Mouse (Mus musculus) cerebellum, adult 2 months (tissue): ENCODE results near the gene Wars.

ENCODE experiments used
- CTCF ChIP-seq: fragments of 200-500 bp; IDR thresholded peaks from 2 replicates; pipeline ENCODE4 v1.5.1; 2011; ENCODE audit warnings: low read depth, mild to moderate bottlenecking, control low read depth, low read length, moderate library complexity, borderline replicate concordance; ENCODE audit not compliant: insufficient read depth
- POLR2A ChIP-seq: fragments of 200-500 bp; IDR thresholded peaks from 2 replicates; pipeline ENCODE4 v1.6.1; 2011; ENCODE audit warnings: low read length, control low read depth, borderline replicate concordance; ENCODE audit not compliant: insufficient read depth

GRCm38 (mm10) chr12:108888632-108889031 is 5.3 kb downstream of the Wars start:
- TF ChIP-seq CTCF (no peak), POLR2A (no peak)
